Mouse (Mus musculus) liver, postnatal 0 days (tissue): Measurements from ENCODE around the gene Slc43a1. TPM values are rescaled to one million over a fixed set of nuclear protein-coding genes. Genes with fewer than 3 reads are reported as not detected.
"Not testable (repeated sequence)": the region's sequence is repeated elsewhere in the genome, so short reads cannot be mapped to it uniquely, and the experiment has no call there.

ENCODE experiments used
- ATAC-seq: fragments of 200-750 bp; cut with Nextera tagmentation; 2 replicates; pipeline ENCODE4 v1.8.0; 2017; ENCODE audit warnings: mild to moderate bottlenecking, moderate library complexity
- DNase-seq: peaks from one replicate; pipeline ENCODE4 v3.0.0-alpha.2; 2016
- H3K27ac ChIP-seq: fragments of 300-500 bp; sonication (generic); 2 replicates; pipeline ENCODE4 v1.5.1; 2014; ENCODE audit warnings: antibody characterized with exemption, moderate library complexity, mild to moderate bottlenecking, low read depth
- H3K27me3 ChIP-seq: fragments of 300-500 bp; sonication (generic); 2 replicates; pipeline ENCODE4 v1.6.1; 2014; ENCODE audit warnings: low read length, control low read depth, mixed read lengths; ENCODE audit not compliant: insufficient read depth
- H3K36me3 ChIP-seq: fragments of 300-500 bp; sonication (generic); replicated peaks from 2 replicates; pipeline ENCODE4 v1.6.1; 2014; ENCODE audit warnings: mild to moderate bottlenecking, control low read depth, low read length, moderate library complexity, mixed read lengths; ENCODE audit not compliant: insufficient read depth
- H3K4me1 ChIP-seq: fragments of 300-500 bp; sonication (generic); 2 replicates; pipeline ENCODE4 v1.6.1; 2014; ENCODE audit warnings: antibody characterized with exemption, mild to moderate bottlenecking, control low read depth; ENCODE audit not compliant: insufficient read depth
- H3K4me2 ChIP-seq: fragments of 300-500 bp; sonication (generic); 2 replicates; pipeline ENCODE4 v1.6.1; 2014; ENCODE audit warnings: low read depth, mild to moderate bottlenecking, low read length, moderate library complexity, mixed read lengths
- H3K4me3 ChIP-seq: fragments of 300-500 bp; sonication (generic); 2 replicates; pipeline ENCODE4 v1.5.1; 2014; ENCODE audit warnings: low read depth, low read length
- H3K9ac ChIP-seq: fragments of 300-500 bp; sonication (generic); replicated peaks from 2 replicates; pipeline ENCODE4 v1.6.1; 2014; ENCODE audit warnings: mild to moderate bottlenecking, moderate library complexity
- H3K9me3 ChIP-seq: fragments of 300-500 bp; sonication (generic); 2 replicates; pipeline ENCODE4 v1.6.1; 2016; ENCODE audit warnings: mild to moderate bottlenecking, control low read depth, low read length, mixed read lengths
- CTCF ChIP-seq: sonication (generic); IDR thresholded peaks from 2 replicates; pipeline ENCODE4 v1.5.1; 2016; ENCODE audit warnings: antibody characterized with exemption, low read depth
- EP300 ChIP-seq: IDR thresholded peaks from 2 replicates; pipeline ENCODE4 v1.6.1; 2016; ENCODE audit warnings: antibody characterized with exemption, low read depth, mild to moderate bottlenecking
- WGBS: fragments of 180-500 bp; shearing (Covaris S2); extraction: QIAGEN DNeasy Blood & Tissue Kit; methylation state at CpG from one replicate; pipeline ENCODE4 v1.1.7; 2014; ENCODE audit not compliant: insufficient replicate concordance; 5-methylcytosine and 5-hydroxymethylcytosine counted together
- polyA plus RNA-seq: library from polyadenylated mRNA; unstranded; fragments of >200 nt; fragmentation: Nextera tagmentation; extraction: Ambion mirVana; gene quantifications from 2 replicates; pipeline ENCODE4 v1.2.1, GENCODE M21; 2015

Slc43a1 gene
- polyA plus RNA-seq, 1 experiment from 2014 or later: 67.8 TPM

GRCm38 (mm10) chr2:84798493-84798921, 40.1 kb upstream of the Slc43a1 start, which contains the start of gene Ube2l6:
Ube2l6 (plus strand) TSS chr2:84798828.
- Histone ChIP-seq H3K9me3 (peaks cover 2% of the 10 kb centered on the region; the same call in 1 of the 2 replicates), H3K27ac (peak within 1 kb of the TSS; percentile 98), H3K27me3 (no peaks in the 10 kb centered on the region), H3K9ac (peak within 1 kb of the TSS; percentile 84), H3K36me3 (peaks cover 11% of the 10 kb centered on the region), H3K4me2 (peak within 1 kb of the TSS; percentile 98), H3K4me1 (peaks cover 26% of the 10 kb centered on the region), H3K4me3 (peak within 1 kb of the TSS; percentile 92)
- WGBS: 1% methylated on average over 21 of the region's 21 CpGs
- ATAC-seq (peak; percentile 79), DNase-seq (peak; percentile 91)
- TF ChIP-seq EP300: peak; percentile 94
- no peak; the same call in 1 of the 2 replicates for TF ChIP-seq CTCF

DNA sequence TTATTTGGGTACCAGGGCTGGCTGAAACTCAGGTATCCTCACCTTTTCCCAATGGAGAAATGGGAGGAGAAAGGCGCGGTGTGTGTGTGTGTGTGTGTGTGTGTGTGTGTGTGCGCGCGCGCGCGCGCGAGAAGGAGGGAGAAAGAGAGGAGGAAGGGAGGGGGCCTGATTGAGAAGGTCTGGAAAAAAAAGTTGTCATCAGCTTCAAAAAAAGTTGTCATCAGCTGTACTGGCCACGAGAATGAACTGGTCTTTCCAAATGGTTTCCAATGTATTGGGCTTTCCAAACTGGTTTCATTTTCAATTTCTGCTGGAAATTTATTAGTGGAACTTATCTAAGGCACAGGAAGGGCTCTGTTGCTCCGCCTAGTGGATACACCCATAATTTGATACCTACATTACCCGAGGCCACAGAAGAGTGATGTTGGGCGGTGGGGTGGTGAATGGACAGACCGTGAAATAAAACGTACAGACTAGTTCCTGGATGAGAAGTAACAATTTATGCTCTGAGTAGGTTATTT, 39.5 kb upstream of the Slc43a1 start:
- H3K36me3 ChIP-seq: peaks cover 17% of the 10 kb centered on the region
- peak; percentile 77 for DNase-seq
- H3K27ac ChIP-seq: peak overlapping the region; percentile 98
- TF ChIP-seq EP300 (peak; percentile 60; the same call in 1 of the 2 replicates), CTCF (peak; percentile 89)
- peak; percentile 61 for ATAC-seq
- peak overlapping the region; percentile 84 for H3K9ac ChIP-seq
- no peaks in the 10 kb centered on the region for H3K27me3 ChIP-seq
- WGBS: 0% methylated on average over 16 of the region's 16 CpGs
- peak overlapping the region; percentile 98 for H3K4me2 ChIP-seq
- peaks cover 21% of the 10 kb centered on the region for H3K4me1 ChIP-seq
- peaks cover 2% of the 10 kb centered on the region; the same call in 1 of the 2 replicates for H3K9me3 ChIP-seq
- H3K4me3 ChIP-seq: peak overlapping the region; percentile 92

GRCm38 (mm10) chr2:84800304-84800703, 38.3 kb upstream of the Slc43a1 start:
- Histone ChIP-seq H3K27me3 (no peaks in the 10 kb centered on the region), H3K4me3 (peak overlapping the region; percentile 92), H3K4me1 (peaks cover 20% of the 10 kb centered on the region), H3K9me3 (no peaks in the 10 kb centered on the region), H3K27ac (peak overlapping the region; percentile 98), H3K4me2 (peak overlapping the region; percentile 98), H3K36me3 (peaks cover 28% of the 10 kb centered on the region), H3K9ac (peak overlapping the region; percentile 84)
- WGBS: 35% methylated on average over 4 of the region's 4 CpGs
- ATAC-seq (peak; percentile 20), DNase-seq (peak; percentile 36)
- TF ChIP-seq EP300 (0 out of 2 replicates have a peak, but pooled peaks have one; percentile 44), CTCF (no peak)

- WGBS: 68% methylated on average over 5 of the region's 5 CpGs
- peak overlapping the region; percentile 92; the same call in 1 of the 2 replicates for H3K4me3 ChIP-seq
- H3K27ac ChIP-seq: peak overlapping the region; percentile 98
Observed at GRCm38 (mm10) chr2:84801223-84801622, 37.4 kb upstream of the Slc43a1 start.

GRCm38 (mm10) chr2:84803963-84804362, 34.7 kb upstream of the Slc43a1 start:
- 82% methylated on average over 7 of the region's 7 CpGs for WGBS
- no peak overlapping the region for H3K27ac ChIP-seq

More at GRCm38 (mm10) chr2:84801223-84801622, 37.4 kb upstream of the Slc43a1 start:
- not testable (repeated sequence) for H3K9ac ChIP-seq, H3K9me3 ChIP-seq, H3K27me3 ChIP-seq
- peaks cover 36% of the 10 kb centered on the region for H3K36me3 ChIP-seq
- H3K4me2 ChIP-seq: peak overlapping the region; percentile 98
- H3K4me1 ChIP-seq: peaks cover 20% of the 10 kb centered on the region
- peak; percentile 49 for ATAC-seq
- TF ChIP-seq EP300: 0 out of 2 replicates have a peak, but pooled peaks have one; percentile 29
- DNase-seq: peak; percentile 41

DNA sequence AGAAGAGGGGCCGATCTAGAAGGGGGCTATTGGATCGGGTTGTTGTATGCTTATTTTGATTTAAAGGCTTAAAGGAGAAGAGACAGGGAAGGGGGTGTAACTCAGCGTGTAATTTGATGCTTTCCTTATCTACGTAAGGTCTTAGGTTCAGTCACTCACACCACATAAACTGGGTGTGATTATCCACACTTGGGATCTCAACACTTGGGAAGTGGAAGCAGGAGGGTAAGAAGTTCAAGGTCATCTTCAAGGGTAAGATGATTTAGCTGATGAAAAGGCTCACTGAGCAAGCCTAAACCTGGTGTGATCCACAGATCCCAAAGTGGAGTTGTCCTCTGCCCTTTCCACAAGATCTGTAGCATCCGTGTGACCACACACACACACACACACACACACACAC, 32.1 kb upstream of the Slc43a1 start:
- peaks cover 73% of the 10 kb centered on the region for H3K36me3 ChIP-seq
- H3K27ac ChIP-seq: no peak overlapping the region
- no peak overlapping the region for H3K4me2 ChIP-seq

More at GRCm38 (mm10) chr2:84803963-84804362, 34.7 kb upstream of the Slc43a1 start:
- Histone ChIP-seq H3K9ac (no peak overlapping the region), H3K4me3 (no peak overlapping the region), H3K36me3 (peaks cover 59% of the 10 kb centered on the region), H3K4me1 (peaks cover 15% of the 10 kb centered on the region), H3K27me3 (no peaks in the 10 kb centered on the region), H3K4me2 (no peak overlapping the region), H3K9me3 (no peaks in the 10 kb centered on the region)
- TF ChIP-seq EP300 (no peak), CTCF (no peak)
- DNase-seq (peak; percentile 15), ATAC-seq (no peak)

More for the DNA sequence above, 32.1 kb upstream of the Slc43a1 start:
- TF ChIP-seq CTCF: no peak
- no peak for TF ChIP-seq EP300
- Histone ChIP-seq H3K27me3 (no peaks in the 10 kb centered on the region), H3K9ac (no peak overlapping the region), H3K4me1 (peaks cover 22% of the 10 kb centered on the region), H3K9me3 (no peaks in the 10 kb centered on the region), H3K4me3 (no peak overlapping the region)
- ATAC-seq (no peak), DNase-seq (no peak)
- WGBS: 80% methylated on average over 5 of the region's 5 CpGs
